Mouse (Mus musculus) frontal cortex, postnatal 14 days (tissue): ENCODE measurements around the gene Cuedc1.
A peak's percentile ranks its signal among the peaks of the same experiment; 100 is the strongest.

Experiments used
- DNase-seq, 2 experiments: peaks; one replicate each; pipeline ENCODE4 v3.0.0; 2022; ENCODE audit warnings: low spot score in 2 of 2

Cuedc1 gene

GRCm38 (mm10) chr11:88086737-88087627 lies 10.9 kb upstream of the Cuedc1 start:
- peak; percentile 83 to 84 for DNase-seq

- no peak for DNase-seq
Measured at GRCm38 (mm10) chr11:88089150-88089549, 8.7 kb upstream of the Cuedc1 start.

GRCm38 (mm10) chr11:88090293-88090692 lies 7.6 kb upstream of the Cuedc1 start:
- no peak for DNase-seq

- no peak for DNase-seq
Measured at GRCm38 (mm10) chr11:88091949-88092348, 5.9 kb upstream of the Cuedc1 start.

GRCm38 (mm10) chr11:88097173-88097572 lies 685 bp upstream of the Cuedc1 start:
- DNase-seq = no peak

- DNase-seq = peak; percentile 42 to 61
Measured at GRCm38 (mm10) chr11:88098787-88099598, 1.1 kb downstream of the Cuedc1 start.

GRCm38 (mm10) chr11:88099599-88100023 lies 1.8 kb downstream of the Cuedc1 start:
- peak in 1 of 2 experiments; percentile 31 for DNase-seq

- no peak for DNase-seq
Measured at GRCm38 (mm10) chr11:88100170-88100569, 2.3 kb downstream of the Cuedc1 start.

- DNase-seq = no peak
Measured at GRCm38 (mm10) chr11:88103214-88103941, 5.5 kb downstream of the Cuedc1 start.

- no peak for DNase-seq
Measured at GRCm38 (mm10) chr11:88105494-88106291, 7.8 kb downstream of the Cuedc1 start.

- no peak for DNase-seq
Measured at GRCm38 (mm10) chr11:88106292-88106554, 8.4 kb downstream of the Cuedc1 start.

GRCm38 (mm10) chr11:88107365-88107764 lies 9.5 kb downstream of the Cuedc1 start:
- no peak for DNase-seq

GRCm38 (mm10) chr11:88110031-88110594 lies 12.3 kb downstream of the Cuedc1 start:
- no peak for DNase-seq

GRCm38 (mm10) chr11:88112078-88112477 lies 14.2 kb downstream of the Cuedc1 start:
- no peak for DNase-seq

GRCm38 (mm10) chr11:88112677-88113333 lies 14.9 kb downstream of the Cuedc1 start:
- no peak for DNase-seq

- no peak for DNase-seq
Measured at GRCm38 (mm10) chr11:88113543-88114271, 15.8 kb downstream of the Cuedc1 start.

GRCm38 (mm10) chr11:88114871-88115301 lies 17.0 kb downstream of the Cuedc1 start:
- DNase-seq = no peak

- DNase-seq = no peak
Measured at GRCm38 (mm10) chr11:88116568-88116967, 18.7 kb downstream of the Cuedc1 start.

GRCm38 (mm10) chr11:88117356-88118090 lies 19.7 kb downstream of the Cuedc1 start:
- DNase-seq = no peak
